In the genomic region with DNA sequence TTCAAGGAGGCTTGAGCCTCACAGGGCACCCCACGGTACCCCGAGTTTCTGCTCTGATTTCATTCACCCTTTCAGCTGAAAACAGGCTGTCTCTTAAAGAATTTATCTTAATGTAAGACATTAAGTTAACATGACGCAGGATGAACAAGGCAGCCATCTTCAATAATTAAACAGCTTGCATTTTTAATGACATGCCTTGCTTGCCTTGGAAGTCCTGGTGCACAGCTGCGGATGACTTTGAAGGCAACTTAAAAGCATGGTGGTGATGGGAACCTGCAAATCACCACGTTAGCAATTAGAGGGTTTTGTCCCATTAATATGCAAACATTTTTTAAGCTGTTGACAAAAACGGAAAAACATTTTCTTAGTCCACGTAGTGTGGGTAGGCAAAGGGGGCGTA, we compare ENCODE assay signal across 21 mouse cellular contexts.
DNase-seq lines count a peak whose midpoint lies in the region; ATAC-seq and TF ChIP-seq lines count a peak whose summit lies in the region.
"Had no signal": no experiment of that assay in that cellular context is flagged by ENCODE, and none has a peak within 500 bp of the region (broad histone marks: within the 10 kb centered on the region; RNA-seq: fewer than 3 reads in every experiment).

No protein-coding gene starts in this region.

- H3K9me3 ChIP-seq in heart, embryonic 10.5 days: no peaks in the 10 kb centered on the region
- no peaks in the 10 kb centered on the region for H3K9me3 ChIP-seq in midbrain, embryonic 11.5 days (ENCODE audit: control insufficient read depth, low read length)
- H3K9me3 ChIP-seq in midbrain, postnatal 0 days (ENCODE audit: low read length): no peaks in the 10 kb centered on the region
- H3K9me3 ChIP-seq in kidney, embryonic 16.5 days (ENCODE audit: low read length): no peaks in the 10 kb centered on the region
- H3K9me3 ChIP-seq: embryonic facial prominence, embryonic 10.5 days; embryonic facial prominence, embryonic 12.5 days; forebrain, embryonic 13.5 days; forebrain, embryonic 15.5 days had no signal

- no peak overlapping the region for H3K4me2 ChIP-seq in midbrain, embryonic 11.5 days
- no peak overlapping the region for H3K4me2 ChIP-seq in midbrain, postnatal 0 days (ENCODE audit: low read depth, low read length, poor library complexity, severe bottlenecking)
- H3K4me2 ChIP-seq in kidney, embryonic 16.5 days (replicated peaks; ENCODE audit: low read depth, low read length): no peak overlapping the region
- H3K4me2 ChIP-seq: embryonic facial prominence, embryonic 12.5 days; forebrain, embryonic 13.5 days; forebrain, embryonic 15.5 days had no signal

- TF ChIP-seq CTCF in midbrain, postnatal 0 days (IDR thresholded peaks at IDR 0.05): no peak
- TF ChIP-seq CTCF in brain, embryonic 14.5 days (IDR thresholded peaks at IDR 0.05; ENCODE audit: borderline replicate concordance, extremely low read depth, insufficient read depth, insufficient read length): no peak

- no peaks in the 10 kb centered on the region for H3K4me1 ChIP-seq in heart, embryonic 10.5 days
- no peaks in the 10 kb centered on the region for H3K4me1 ChIP-seq in midbrain, embryonic 11.5 days (ENCODE audit: control insufficient read depth, insufficient read depth, low read length)
- no peaks in the 10 kb centered on the region for H3K4me1 ChIP-seq in midbrain, postnatal 0 days (ENCODE audit: insufficient read depth, low read length)
- peaks cover 5% of the 10 kb centered on the region; the same call in 1 of the 2 replicates for H3K4me1 ChIP-seq in kidney, embryonic 16.5 days (ENCODE audit: insufficient read depth, low read length)
- H3K4me1 ChIP-seq: embryonic facial prominence, embryonic 12.5 days; forebrain, embryonic 13.5 days; forebrain, embryonic 15.5 days had no signal

- peak; percentile 36 for DNase-seq in heart, embryonic 10.5 days (ENCODE audit: low spot score)
- DNase-seq in heart, postnatal 36 days: no peak
- peak; percentile 41 for DNase-seq in midbrain, embryonic 11.5 days (ENCODE audit: low spot score, missing footprints)
- DNase-seq in midbrain, postnatal 0 days (ENCODE audit: low spot score): no peak
- DNase-seq in brain, embryonic 14.5 days (ENCODE audit: low read depth): peak; percentile 57
- DNase-seq in retina, embryonic 14.5 days (ENCODE audit: low spot score): peak; percentile 66
- DNase-seq: adrenal gland, adult 8-10 months; adrenal gland, postnatal 14 days; adrenal gland, postnatal 36 days; cerebellum, adult 11-12 months; cerebellum, adult 2 months; cerebellum, adult 9-10 months; cerebellum, postnatal 10 days; cerebellum, postnatal 25 days; forebrain, postnatal 0 days had no signal

- no peak for ATAC-seq in midbrain, embryonic 11.5 days (ENCODE audit: low FRiP score)
- ATAC-seq in midbrain, postnatal 0 days (ENCODE audit: low FRiP score): no peak
- no peak for ATAC-seq in kidney, embryonic 16.5 days (ENCODE audit: low FRiP score, low TSS enrichment)
- no peak for ATAC-seq in activated CD4-positive, CD25-positive, alpha-beta regulatory T cell, adult 4 months
- ATAC-seq: forebrain, embryonic 13.5 days; forebrain, embryonic 15.5 days; forebrain, postnatal 0 days had no signal

- no peak overlapping the region for H3K4me3 ChIP-seq in heart, embryonic 10.5 days
- no peak overlapping the region for H3K4me3 ChIP-seq in midbrain, embryonic 11.5 days (ENCODE audit: low read depth, low read length)
- no peak overlapping the region for H3K4me3 ChIP-seq in midbrain, postnatal 0 days (ENCODE audit: low read depth, low read length)
- no peak overlapping the region for H3K4me3 ChIP-seq in kidney, embryonic 16.5 days (ENCODE audit: low read length)
- H3K4me3 ChIP-seq: embryonic facial prominence, embryonic 10.5 days; embryonic facial prominence, embryonic 12.5 days; forebrain, embryonic 13.5 days; forebrain, embryonic 15.5 days had no signal

- no peak for TF ChIP-seq POLR2A in brain, embryonic 14.5 days (IDR thresholded peaks at IDR 0.05; ENCODE audit: borderline replicate concordance, extremely low read depth, insufficient read depth, insufficient read length, poor library complexity, severe bottlenecking)

- H3K27ac ChIP-seq in heart, embryonic 10.5 days: no peak overlapping the region
- H3K27ac ChIP-seq in midbrain, embryonic 11.5 days (ENCODE audit: low read depth, low read length): no peak overlapping the region
- H3K27ac ChIP-seq in midbrain, postnatal 0 days (ENCODE audit: low read depth, low read length): no peak overlapping the region
- H3K27ac ChIP-seq in kidney, embryonic 16.5 days (ENCODE audit: low read length): no peak overlapping the region
- H3K27ac ChIP-seq: embryonic facial prominence, embryonic 10.5 days; embryonic facial prominence, embryonic 12.5 days; forebrain, embryonic 13.5 days; forebrain, embryonic 15.5 days had no signal

- no peaks in the 10 kb centered on the region for H3K36me3 ChIP-seq in heart, embryonic 10.5 days
- no peaks in the 10 kb centered on the region for H3K36me3 ChIP-seq in midbrain, embryonic 11.5 days (ENCODE audit: control insufficient read depth, insufficient read depth, low read length)
- H3K36me3 ChIP-seq in midbrain, postnatal 0 days (ENCODE audit: insufficient read depth, low read length): no peaks in the 10 kb centered on the region
- H3K36me3 ChIP-seq in kidney, embryonic 16.5 days (ENCODE audit: insufficient read depth, low read length): no peaks in the 10 kb centered on the region
- H3K36me3 ChIP-seq: embryonic facial prominence, embryonic 10.5 days; embryonic facial prominence, embryonic 12.5 days; forebrain, embryonic 15.5 days had no signal

- H3K9ac ChIP-seq in midbrain, embryonic 11.5 days (ENCODE audit: low read length): no peak overlapping the region
- H3K9ac ChIP-seq in midbrain, postnatal 0 days (replicated peaks; ENCODE audit: low read length, poor library complexity, severe bottlenecking): no peak overlapping the region
- H3K9ac ChIP-seq in kidney, embryonic 16.5 days (replicated peaks; ENCODE audit: low read length): no peak overlapping the region
- H3K9ac ChIP-seq: embryonic facial prominence, embryonic 12.5 days; forebrain, embryonic 13.5 days; forebrain, embryonic 15.5 days; forebrain, postnatal 0 days had no signal

- WGBS in heart, embryonic 10.5 days: 82% methylated on average over 8 of the region's 8 CpGs
- WGBS in midbrain, embryonic 11.5 days: 89% methylated on average over 8 of the region's 8 CpGs
- 70% methylated on average over 8 of the region's 8 CpGs for WGBS in midbrain, postnatal 0 days
- WGBS in kidney, embryonic 16.5 days: 83% methylated on average over 8 of the region's 8 CpGs

- intact Hi-C loops in heart, postnatal 36 days (cut with DNase I): no loop called here

- H3K27me3 ChIP-seq in heart, embryonic 10.5 days (ENCODE audit: insufficient read depth, poor library complexity, severe bottlenecking): no peaks in the 10 kb centered on the region
- H3K27me3 ChIP-seq in midbrain, embryonic 11.5 days (ENCODE audit: control insufficient read depth, insufficient read depth, low read length): no peaks in the 10 kb centered on the region
- H3K27me3 ChIP-seq in midbrain, postnatal 0 days (ENCODE audit: insufficient read depth, low read length): no peaks in the 10 kb centered on the region
- no peaks in the 10 kb centered on the region for H3K27me3 ChIP-seq in kidney, embryonic 16.5 days (ENCODE audit: insufficient read depth, low read length)
- H3K27me3 ChIP-seq: embryonic facial prominence, embryonic 12.5 days; forebrain, embryonic 13.5 days; forebrain, embryonic 15.5 days had no signal

Comparison
In these comparisons a context has a peak if more than half of its experiments do, and no peak if none do; other contexts are left out.
1. DNase-seq: peak in heart, embryonic 10.5 days (single experiment), midbrain, embryonic 11.5 days (single experiment), brain, embryonic 14.5 days (single experiment) and retina, embryonic 14.5 days (single experiment); none in heart, postnatal 36 days (0 of 2) and midbrain, postnatal 0 days (single experiment).